Mouse (Mus musculus): ENCODE data around the gene Dyrk1b. TPM values are rescaled to one million over a fixed set of nuclear protein-coding genes. Genes with fewer than 3 reads are reported as not detected.

Gene Dyrk1b
- polyA plus RNA-seq, 1 experiment: 22.4 TPM

Other genes with a start within 250 kb of the Dyrk1b start
- gene Zfp780b, start 200.3 kb upstream of the Dyrk1b start, polyA plus RNA-seq (2012; rRNA removed): 0.92 and 1.4 TPM in 2 replicates
- gene Zfp850, start 165.4 kb upstream of the Dyrk1b start, polyA plus RNA-seq (2012; rRNA removed): 0.40 and 0.63 TPM in 2 replicates
- gene Psmc4, start 129.4 kb upstream of the Dyrk1b start, polyA plus RNA-seq (2012; rRNA removed): 60.4 and 68.1 TPM in 2 replicates
- 0.46 and 1.2 TPM in 2 replicates for gene Fcgbp, start 108.2 kb upstream of the Dyrk1b start, polyA plus RNA-seq (2012; rRNA removed)
- gene 9530053A07Rik, start 50.0 kb upstream of the Dyrk1b start, polyA plus RNA-seq (2012; rRNA removed): not detected in 2 replicates
- gene Fbl, start 9.8 kb upstream of the Dyrk1b start, polyA plus RNA-seq (2012; rRNA removed): 49.5 and 52.2 TPM in 2 replicates
- 2.4 and 3.5 TPM in 2 replicates for gene Eid2, start 88.4 kb downstream of the Dyrk1b start, polyA plus RNA-seq (2012; rRNA removed)
- 4.1 and 9.3 TPM in 2 replicates for gene Eid2b, start 98.3 kb downstream of the Dyrk1b start, polyA plus RNA-seq (2012; rRNA removed)
- not detected in 2 replicates for gene Selenov, start 111.7 kb downstream of the Dyrk1b start, polyA plus RNA-seq (2012; rRNA removed)
- gene Dll3, start 122.8 kb downstream of the Dyrk1b start, polyA plus RNA-seq (2012; rRNA removed): not detected in 2 replicates
- 37.9 and 45.7 TPM in 2 replicates for gene Timm50, start 132.6 kb downstream of the Dyrk1b start, polyA plus RNA-seq (2012; rRNA removed)
- gene Supt5, start 159.3 kb downstream of the Dyrk1b start, polyA plus RNA-seq (2012; rRNA removed): 112 and 120 TPM in 2 replicates
- 1,505 and 1,761 TPM in 2 replicates for gene Rps16, start 171.2 kb downstream of the Dyrk1b start, polyA plus RNA-seq (2012; rRNA removed)
- 64.0 and 66.4 TPM in 2 replicates for gene Plekhg2, start 193.1 kb downstream of the Dyrk1b start, polyA plus RNA-seq (2012; rRNA removed)
- gene Zfp36, start 200.8 kb downstream of the Dyrk1b start, polyA plus RNA-seq (2012; rRNA removed): 106 and 138 TPM in 2 replicates
- 26.6 and 31.5 TPM in 2 replicates for gene Med29, start 213.2 kb downstream of the Dyrk1b start, polyA plus RNA-seq (2012; rRNA removed)
- 85.1 and 88.6 TPM in 2 replicates for gene Paf1, start 213.5 kb downstream of the Dyrk1b start, polyA plus RNA-seq (2012; rRNA removed)

All from spleen, adult 2 months (tissue).